Mouse (Mus musculus) intestine, embryonic 14.5 days (tissue): Measurements from ENCODE around the gene Mapk8ip2. TPM values are rescaled to one million over a fixed set of nuclear protein-coding genes. Genes with fewer than 3 reads are reported as not detected.
"Not testable (repeated sequence)": the region's sequence is repeated elsewhere in the genome, so short reads cannot be mapped to it uniquely, and the experiment has no call there.

Experiments
- ATAC-seq: fragments of 200-750 bp; cut with Nextera tagmentation; replicated peaks from 2 replicates; pipeline ENCODE4 v1.8.0; 2017; ENCODE audit warnings: low read depth, moderate number of reproducible peaks, moderate TSS enrichment, moderate library complexity; ENCODE audit not compliant: low FRiP score, low TSS enrichment
- DNase-seq: peaks from one replicate; pipeline ENCODE4 v3.0.0-alpha.2; 2018; ENCODE audit warnings: low spot score
- H3K27ac ChIP-seq: fragments of 300-500 bp; sonication (generic); 2 replicates; pipeline ENCODE4 v1.5.1; 2014; ENCODE audit warnings: low read depth, mild to moderate bottlenecking, control low read depth
- H3K27me3 ChIP-seq: fragments of 300-500 bp; sonication (generic); replicated peaks from 2 replicates; pipeline ENCODE4 v1.6.1; 2014; ENCODE audit warnings: low read length, control low read depth; ENCODE audit not compliant: control insufficient read depth, insufficient read depth
- H3K36me3 ChIP-seq: fragments of 300-500 bp; sonication (generic); 2 replicates; pipeline ENCODE4 v1.6.1; 2014; ENCODE audit warnings: low read length, control low read depth; ENCODE audit not compliant: control insufficient read depth, insufficient read depth
- H3K4me1 ChIP-seq: fragments of 300-500 bp; sonication (generic); replicated peaks from 2 replicates; pipeline ENCODE4 v1.6.1; 2014; ENCODE audit warnings: low read length, control low read depth, mixed read lengths; ENCODE audit not compliant: control insufficient read depth, insufficient read depth
- H3K4me2 ChIP-seq: fragments of 300-500 bp; sonication (generic); 2 replicates; pipeline ENCODE4 v1.6.1; 2014; ENCODE audit warnings: low read length
- H3K4me3 ChIP-seq: fragments of 300-500 bp; sonication (generic); 2 replicates; pipeline ENCODE4 v1.5.1; 2014; ENCODE audit warnings: low read depth, low read length, control low read depth, mixed read lengths
- H3K9ac ChIP-seq: fragments of 300-500 bp; sonication (generic); 2 replicates; pipeline ENCODE4 v1.6.1; 2014; ENCODE audit warnings: mild to moderate bottlenecking, low read length
- H3K9me3 ChIP-seq: fragments of 300-500 bp; sonication (generic); 2 replicates; pipeline ENCODE4 v1.6.1; 2016; ENCODE audit warnings: low read length, control low read depth; ENCODE audit not compliant: control insufficient read depth
- WGBS: fragments of 180-500 bp; shearing (Covaris S2); extraction: QIAGEN DNeasy Blood & Tissue Kit; methylation state at CpG from one replicate; pipeline ENCODE4 v1.1.7; 2014; 5-methylcytosine and 5-hydroxymethylcytosine counted together
- polyA plus RNA-seq: library from polyadenylated mRNA; unstranded; fragments of >200 nt; fragmentation: Nextera tagmentation; extraction: Ambion mirVana; gene quantifications from 2 replicates; pipeline ENCODE4 v1.2.1, GENCODE M21; 2014

Mapk8ip2 gene
- polyA plus RNA-seq, 1 experiment from 2014 or later, result 5.1 TPM

DNA sequence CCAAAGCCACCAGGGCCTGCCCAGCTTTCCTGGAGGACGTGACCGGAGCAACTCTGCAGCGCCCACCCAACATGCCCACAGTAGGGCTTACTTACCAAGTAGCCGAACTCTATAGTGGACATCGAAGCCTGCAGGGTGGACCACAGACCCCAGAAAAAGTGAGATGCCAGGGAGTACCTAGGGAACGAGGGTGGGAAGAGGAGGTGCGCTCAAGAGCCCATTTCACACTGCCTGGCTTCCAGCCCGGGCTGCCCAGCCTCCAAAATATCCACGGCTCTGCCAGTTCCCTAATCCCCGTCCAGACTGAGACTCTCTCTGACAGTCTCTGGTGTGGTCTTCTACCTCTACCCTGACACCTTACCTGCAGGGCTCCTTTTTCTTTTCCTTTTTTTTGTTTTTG is 27.0 kb upstream of the Mapk8ip2 start:
- WGBS, result 94% methylated on average over 10 of the region's 10 CpGs
- H3K36me3 ChIP-seq, result peaks cover 23% of the 10 kb centered on the region
- DNase-seq (no peak), ATAC-seq (no peak)
- no peak overlapping the region for H3K27ac ChIP-seq
- H3K27me3 ChIP-seq, result no peaks in the 10 kb centered on the region
- H3K4me1 ChIP-seq, result peaks cover 14% of the 10 kb centered on the region; the same call in 1 of the 2 replicates
- no peak overlapping the region for H3K4me2 ChIP-seq
- H3K9ac ChIP-seq, result no peak overlapping the region
- no peak overlapping the region for H3K4me3 ChIP-seq
- no peaks in the 10 kb centered on the region for H3K9me3 ChIP-seq

DNA sequence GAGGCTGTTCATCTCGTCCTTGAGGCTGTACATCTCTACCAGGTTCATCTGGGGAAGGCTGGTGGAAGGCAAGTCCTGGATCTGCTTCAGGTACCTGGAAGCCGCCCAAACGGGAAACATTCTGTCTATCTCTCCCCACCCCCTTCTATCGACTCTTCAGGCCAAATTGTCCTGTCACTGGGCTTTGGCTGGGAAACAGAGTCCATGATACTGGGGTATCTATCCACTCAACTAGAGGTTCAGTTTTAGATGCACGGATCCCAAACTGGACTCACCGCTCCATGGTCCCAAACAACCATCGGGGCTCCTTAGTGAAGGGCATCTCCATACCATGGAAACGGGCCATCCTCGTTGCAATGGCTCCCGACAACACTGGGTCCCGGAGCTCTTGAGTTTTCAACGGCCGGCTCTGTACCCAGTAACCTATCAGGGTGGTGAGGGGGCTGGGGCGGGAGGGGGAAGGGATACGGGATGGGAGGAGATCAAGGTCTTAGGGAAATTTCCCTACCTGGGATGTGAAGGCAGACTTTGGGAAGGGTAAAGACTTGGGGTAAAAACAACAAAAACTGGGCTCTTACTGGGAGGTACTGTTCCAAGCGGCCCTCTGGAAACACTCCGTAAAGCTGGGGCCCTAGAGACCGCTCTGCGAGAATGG is 25.4 kb upstream of the Mapk8ip2 start:
- Histone ChIP-seq H3K27ac (no peak overlapping the region), H3K4me1 (peaks cover 14% of the 10 kb centered on the region; the same call in 1 of the 2 replicates), H3K9ac (no peak overlapping the region), H3K9me3 (no peaks in the 10 kb centered on the region), H3K4me2 (peak overlapping the region; percentile 90), H3K36me3 (peaks cover 23% of the 10 kb centered on the region), H3K27me3 (no peaks in the 10 kb centered on the region), H3K4me3 (peak overlapping the region; percentile 89)
- ATAC-seq, result no peak
- DNase-seq, result no peak
- WGBS, result 83% methylated on average over 19 of the region's 19 CpGs

DNA sequence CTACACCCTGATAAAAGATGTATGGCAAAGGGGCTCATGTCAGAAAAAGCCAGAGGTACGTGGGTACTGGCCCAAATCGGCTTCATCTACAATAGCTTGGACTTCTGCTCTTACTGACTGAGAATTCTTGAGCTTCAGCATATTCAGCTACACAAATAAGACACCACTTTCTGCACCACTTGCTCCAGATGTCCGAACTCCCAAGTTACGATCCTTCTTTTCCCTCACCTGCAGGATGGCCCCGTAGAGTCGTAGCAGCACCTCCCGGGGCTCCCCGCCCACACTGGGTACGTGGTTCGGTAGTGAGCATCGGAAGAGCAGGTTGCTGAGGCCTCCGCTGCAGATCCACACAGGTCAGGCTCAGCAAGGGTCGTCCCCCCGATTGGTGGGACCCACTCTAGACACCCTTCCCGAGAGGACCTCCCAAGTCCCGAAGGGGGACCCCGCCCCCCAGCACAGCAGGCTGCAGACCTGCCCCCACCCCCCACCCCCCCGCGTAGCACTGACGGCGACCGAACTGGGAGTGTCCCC is 24.8 kb upstream of the Mapk8ip2 start:
- WGBS, result 4% methylated on average over 22 of the region's 22 CpGs
- Histone ChIP-seq H3K9ac (peak overlapping the region; percentile 83), H3K27me3 (no peaks in the 10 kb centered on the region), H3K9me3 (no peaks in the 10 kb centered on the region), H3K27ac (no peak overlapping the region; the same call in 1 of the 2 replicates), H3K4me2 (peak overlapping the region; percentile 90), H3K4me1 (peaks cover 14% of the 10 kb centered on the region; the same call in 1 of the 2 replicates), H3K36me3 (peaks cover 23% of the 10 kb centered on the region), H3K4me3 (peak overlapping the region; percentile 89)
- peak; percentile 44; the same call in 1 of the 2 replicates for ATAC-seq
- no peak for DNase-seq

DNA sequence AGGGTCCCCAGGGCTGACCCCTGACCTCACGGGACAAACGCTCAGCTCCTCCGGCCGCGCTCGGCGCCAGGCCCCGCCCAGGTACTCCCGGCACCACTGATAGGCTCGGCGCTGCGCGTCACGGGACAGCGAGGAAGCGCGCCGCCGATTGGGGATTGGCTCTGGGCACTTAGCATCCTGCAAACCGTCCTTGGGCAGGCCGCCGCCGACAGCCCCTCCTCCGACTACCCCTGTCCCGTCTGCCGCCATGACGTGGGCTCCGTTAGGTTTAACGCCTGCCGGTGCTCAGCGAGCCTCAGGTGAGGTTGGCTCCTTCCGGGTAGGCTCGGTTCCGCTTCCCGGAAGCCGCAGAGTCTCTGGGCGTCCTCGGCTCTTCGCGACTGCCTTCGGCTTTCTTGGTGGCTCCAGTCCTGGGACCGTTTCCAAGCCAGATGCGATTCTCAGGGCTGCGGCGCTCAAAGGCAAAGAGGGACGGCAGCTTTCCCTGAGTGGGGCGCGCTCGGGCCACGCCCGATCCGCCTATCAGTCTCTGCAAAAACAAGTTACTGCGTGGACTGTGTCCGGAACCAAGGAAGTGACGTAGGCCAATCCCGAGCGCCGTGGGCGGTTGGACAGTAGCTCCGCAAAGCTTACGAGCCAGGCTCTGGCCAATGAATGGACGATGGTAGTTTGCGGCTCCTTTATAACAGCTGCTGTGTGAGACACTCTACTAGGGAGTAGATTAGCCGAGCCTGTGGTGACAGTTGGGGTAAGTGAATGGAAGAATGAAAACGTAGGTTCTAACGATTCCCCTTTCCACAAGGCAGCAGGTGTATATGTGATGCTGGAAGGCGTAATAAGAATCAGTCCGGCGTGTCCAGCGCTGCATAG is 24.1 kb upstream of the Mapk8ip2 start, which contains the start of the genes C730034F03Rik, Gm44502 and Chkb:
C730034F03Rik (plus strand) TSS at position 238 of the 870 bp plus-strand sequence.
Gm44502 (minus strand) TSS at position 345 of the 870 bp plus-strand sequence.
Chkb (minus strand) TSS at position 557 of the 870 bp plus-strand sequence.
- under 1% methylated on average over 66 of the region's 70 CpGs for WGBS
- ATAC-seq (peak; percentile 95), DNase-seq (peak; percentile 95)
- H3K27me3 ChIP-seq, result no peaks in the 10 kb centered on the region
- peaks cover 14% of the 10 kb centered on the region; the same call in 1 of the 2 replicates for H3K4me1 ChIP-seq
- no peaks in the 10 kb centered on the region for H3K9me3 ChIP-seq
- H3K4me2 ChIP-seq, result peak within 1 kb of the TSS; percentile 90
- peak within 1 kb of the TSS; percentile 89 for H3K4me3 ChIP-seq
- peaks cover 23% of the 10 kb centered on the region for H3K36me3 ChIP-seq
- peak within 1 kb of the TSS; percentile 83 for H3K9ac ChIP-seq
- peak within 1 kb of the TSS; percentile 95 for H3K27ac ChIP-seq

DNA sequence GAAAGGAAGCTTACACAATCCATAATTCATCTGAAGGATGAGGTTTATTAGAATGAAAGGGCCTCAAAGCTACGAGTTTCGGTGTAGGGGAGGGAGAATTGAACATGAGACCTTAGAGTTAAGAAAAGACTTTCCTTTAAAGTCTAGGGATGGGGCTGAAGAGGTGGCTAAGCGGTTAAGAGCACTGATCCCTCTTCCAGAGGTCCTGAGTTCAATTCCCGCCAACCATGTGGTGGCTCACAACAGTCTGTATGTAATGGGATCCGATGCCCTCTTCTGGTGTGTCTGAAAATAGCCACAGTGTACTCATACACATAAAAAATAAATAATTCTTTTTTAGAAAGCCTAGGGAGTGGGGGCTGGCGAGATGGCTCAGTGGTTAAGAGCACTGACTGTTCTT is 23.4 kb upstream of the Mapk8ip2 start:
- peak overlapping the region; percentile 83 for H3K9ac ChIP-seq
- DNase-seq (no peak), ATAC-seq (no peak)
- no peaks in the 10 kb centered on the region for H3K9me3 ChIP-seq
- H3K36me3 ChIP-seq, result peaks cover 23% of the 10 kb centered on the region
- peak overlapping the region; percentile 90 for H3K4me2 ChIP-seq
- peaks cover 14% of the 10 kb centered on the region; the same call in 1 of the 2 replicates for H3K4me1 ChIP-seq
- no peaks in the 10 kb centered on the region for H3K27me3 ChIP-seq
- H3K27ac ChIP-seq, result peak overlapping the region; percentile 95
- 45% methylated on average over 6 of the region's 6 CpGs for WGBS
- peak overlapping the region; percentile 89 for H3K4me3 ChIP-seq

DNA sequence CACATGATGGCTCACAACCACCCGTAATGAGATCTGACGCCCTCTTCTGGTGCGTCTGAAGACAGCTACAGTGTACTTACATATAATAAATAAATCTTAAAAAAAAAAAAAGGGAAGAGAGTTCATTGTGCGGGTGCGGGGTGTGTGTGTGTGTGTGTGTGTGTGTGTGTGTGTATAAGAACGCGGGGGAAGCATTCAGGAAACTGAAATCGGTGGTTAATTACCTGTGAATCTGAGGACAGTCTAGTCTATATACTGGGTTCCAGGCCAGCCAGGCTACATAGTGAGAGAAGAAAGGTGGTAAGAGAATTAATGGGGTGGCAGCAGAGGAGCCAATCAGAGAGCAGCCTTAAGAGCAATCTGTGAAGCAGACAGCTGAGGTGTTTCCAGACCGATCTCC is 22.9 kb upstream of the Mapk8ip2 start:
- not testable (repeated sequence) for H3K4me3 ChIP-seq, ATAC-seq, H3K27me3 ChIP-seq, DNase-seq, H3K27ac ChIP-seq, H3K9ac ChIP-seq, H3K9me3 ChIP-seq, H3K4me2 ChIP-seq
- 83% methylated on average over 7 of the region's 9 CpGs for WGBS
- Histone ChIP-seq H3K4me1 (peaks cover 14% of the 10 kb centered on the region; the same call in 1 of the 2 replicates), H3K36me3 (peaks cover 23% of the 10 kb centered on the region)

DNA sequence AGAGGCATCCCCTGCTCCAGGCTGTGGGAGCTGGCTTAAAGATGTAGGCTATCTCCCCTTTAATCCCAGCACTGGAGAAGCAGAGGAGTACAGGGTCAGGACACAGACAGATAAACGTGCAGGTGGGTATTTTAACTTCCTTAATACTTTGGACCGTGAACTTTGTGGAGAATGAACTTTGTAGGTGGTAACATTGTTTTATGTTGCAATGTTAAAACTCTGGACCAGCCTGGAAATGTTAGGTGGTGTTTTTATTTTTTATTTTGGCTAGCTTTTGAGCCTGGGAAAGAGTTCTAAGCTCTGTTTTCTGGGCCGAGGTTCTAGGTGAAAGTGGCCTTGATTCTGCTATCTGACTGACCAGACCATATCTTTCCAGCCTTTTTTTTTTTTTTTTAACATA is 22.4 kb upstream of the Mapk8ip2 start:
- Histone ChIP-seq H3K27me3 (no peaks in the 10 kb centered on the region), H3K27ac (no peak overlapping the region), H3K36me3 (peaks cover 19% of the 10 kb centered on the region), H3K9ac (no peak overlapping the region), H3K9me3 (no peaks in the 10 kb centered on the region), H3K4me1 (peaks cover 14% of the 10 kb centered on the region; the same call in 1 of the 2 replicates), H3K4me3 (no peak overlapping the region), H3K4me2 (no peak overlapping the region)
- DNase-seq (no peak), ATAC-seq (no peak)
- 85% methylated on average over 3 of the region's 3 CpGs for WGBS

DNA sequence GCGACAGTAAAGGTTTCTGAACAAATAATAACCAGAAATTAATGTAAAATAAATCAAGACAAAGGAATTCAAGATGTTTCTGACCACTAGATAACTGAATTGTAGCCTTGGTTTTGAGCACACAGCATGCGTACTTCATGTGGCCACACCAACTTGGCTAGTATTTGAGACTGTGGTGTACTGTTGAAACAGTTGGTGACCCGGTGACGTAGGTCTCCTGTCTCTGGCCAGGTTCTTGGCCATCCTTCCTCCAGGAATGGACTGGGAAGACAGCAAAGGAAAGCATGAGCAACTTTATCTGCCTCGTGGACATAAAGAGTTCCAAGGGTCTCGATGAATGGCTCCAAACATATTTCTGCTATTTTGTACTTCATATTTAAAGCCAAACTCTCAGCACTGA is 21.9 kb upstream of the Mapk8ip2 start:
- DNase-seq, result no peak
- peaks cover 14% of the 10 kb centered on the region; the same call in 1 of the 2 replicates for H3K4me1 ChIP-seq
- 90% methylated on average over 6 of the region's 6 CpGs for WGBS
- no peak overlapping the region for H3K27ac ChIP-seq
- no peak overlapping the region for H3K4me2 ChIP-seq
- peaks cover 13% of the 10 kb centered on the region for H3K36me3 ChIP-seq
- no peak for ATAC-seq
- H3K9ac ChIP-seq, result no peak overlapping the region
- H3K27me3 ChIP-seq, result no peaks in the 10 kb centered on the region
- H3K4me3 ChIP-seq, result no peak overlapping the region
- H3K9me3 ChIP-seq, result no peaks in the 10 kb centered on the region
